Mouse (Mus musculus): ENCODE measurements at regions not wholly inside any gene's neighbourhood (a gene's known extent, or its start where the extent isn't known, plus 50 kb on each side); places are given as distances from the start of the nearest gene placed in this dataset.

DNA sequence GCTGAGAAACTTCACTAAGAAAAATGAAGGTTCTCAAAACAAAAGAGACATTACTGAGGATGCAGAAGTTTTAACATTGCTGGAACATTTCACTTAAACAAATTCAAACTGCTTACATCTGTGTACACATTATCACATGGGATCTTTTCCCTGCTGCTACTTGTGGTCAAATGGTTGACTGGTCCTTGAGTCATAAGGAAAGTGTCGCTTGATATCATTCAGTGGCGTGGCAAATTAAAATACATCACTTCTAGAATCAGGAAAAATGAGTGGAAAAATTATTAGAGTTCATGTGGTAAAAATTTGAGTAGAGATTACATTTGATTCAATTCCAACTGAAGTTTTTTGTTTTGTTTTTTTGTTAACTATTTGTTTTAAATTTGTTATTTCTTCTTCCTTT is 420.2 kb upstream of the Adgrl2 start:
- DNase-seq = no peak

DNA sequence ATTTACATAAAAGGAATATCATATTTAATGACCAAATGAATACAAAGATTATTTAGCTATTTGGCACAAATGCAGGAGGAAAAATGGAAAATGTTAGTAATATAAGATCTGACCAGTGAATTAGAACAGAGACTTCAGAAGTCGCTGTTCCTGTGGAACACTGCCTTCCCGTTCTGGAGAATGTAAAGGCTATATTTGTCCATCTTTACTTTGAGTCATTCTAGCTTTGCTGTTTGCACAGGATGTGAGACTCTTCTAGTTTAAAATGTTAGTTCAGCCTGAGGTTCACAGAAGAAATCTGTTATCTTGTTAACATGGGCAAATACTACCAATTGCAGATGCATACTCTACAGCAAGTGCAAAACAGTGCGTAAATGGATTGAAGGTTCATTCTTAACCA is 418.5 kb upstream of the Adgrl2 start:
- DNase-seq = no peak

DNA sequence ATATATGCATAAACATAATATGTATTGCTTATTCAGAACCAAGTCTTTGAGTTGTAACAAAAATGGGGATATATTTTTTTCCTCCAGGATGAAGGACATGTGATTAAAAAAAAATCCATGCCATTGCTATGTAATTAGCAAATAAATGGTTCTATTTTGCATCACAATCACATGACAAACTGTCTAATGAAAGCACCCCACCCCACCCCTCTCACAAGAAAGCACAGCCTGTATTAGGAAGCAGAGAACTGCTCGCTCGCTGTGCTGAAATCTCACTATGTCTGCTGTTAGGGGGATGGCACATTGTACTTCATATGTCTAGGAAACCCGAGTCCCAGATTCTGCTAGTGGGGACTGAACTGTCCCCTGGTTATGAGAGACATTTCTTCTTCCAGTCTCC is 415.5 kb upstream of the Adgrl2 start:
- no peak for DNase-seq

DNA sequence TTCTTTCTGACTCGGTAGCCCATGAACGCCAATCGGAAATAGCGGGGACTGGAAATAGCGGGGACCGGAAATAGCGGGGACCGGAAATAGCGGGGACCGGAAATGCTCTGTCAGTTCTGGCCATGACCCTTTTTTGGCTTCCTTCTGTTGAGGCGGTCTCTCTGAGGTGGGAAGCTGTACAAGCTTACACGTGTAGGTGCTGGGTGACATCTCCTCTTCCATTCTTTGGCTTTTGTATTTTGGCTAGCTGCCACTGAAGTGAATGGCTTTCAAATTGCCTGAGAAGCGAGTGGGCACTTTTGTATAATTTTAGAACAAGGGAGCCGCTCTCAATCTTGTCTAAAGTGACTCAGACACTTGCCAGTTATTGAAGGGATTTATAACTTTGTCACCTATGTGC is 414.3 kb upstream of the Adgrl2 start:
- DNase-seq = no peak

DNA sequence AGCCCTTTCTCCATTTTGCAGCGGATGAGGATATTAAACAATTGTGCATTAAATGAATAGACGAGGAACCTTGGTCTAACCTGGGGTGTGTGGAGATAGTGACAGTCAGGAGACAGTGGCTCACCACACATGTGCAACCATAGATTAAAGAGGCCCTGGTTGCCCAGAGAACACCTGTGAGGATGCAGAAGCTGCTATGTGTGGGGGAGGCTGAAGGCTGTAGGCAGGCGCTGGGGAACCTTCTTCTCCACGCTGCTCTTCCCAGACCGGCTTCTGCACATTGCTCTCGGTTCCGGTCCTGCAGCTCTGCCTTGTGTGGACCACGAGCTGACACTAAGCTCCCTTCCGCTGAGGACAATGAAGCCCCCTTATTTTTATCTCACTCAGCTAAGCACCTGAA is 412.1 kb upstream of the Adgrl2 start:
- no peak for DNase-seq

DNA sequence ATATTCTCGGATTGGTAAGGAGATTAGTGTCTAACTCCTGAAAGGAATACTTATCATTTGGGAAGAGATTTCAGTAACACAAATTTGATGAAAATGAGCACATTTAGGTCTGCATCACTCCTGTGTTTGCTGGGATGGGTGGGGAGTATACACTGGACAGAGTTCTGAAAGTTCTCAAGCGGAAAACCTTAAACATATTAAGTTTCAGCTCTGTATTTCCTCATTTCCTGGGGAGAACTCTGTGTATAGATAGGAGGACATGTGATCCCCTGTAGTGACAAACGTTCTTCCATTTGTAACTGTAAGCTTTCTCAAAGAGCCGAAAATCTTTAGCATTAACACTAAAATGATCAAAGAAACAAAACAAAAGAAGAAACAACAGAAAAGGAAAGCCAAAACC is 404.7 kb upstream of the Adgrl2 start:
- DNase-seq = no peak

DNA sequence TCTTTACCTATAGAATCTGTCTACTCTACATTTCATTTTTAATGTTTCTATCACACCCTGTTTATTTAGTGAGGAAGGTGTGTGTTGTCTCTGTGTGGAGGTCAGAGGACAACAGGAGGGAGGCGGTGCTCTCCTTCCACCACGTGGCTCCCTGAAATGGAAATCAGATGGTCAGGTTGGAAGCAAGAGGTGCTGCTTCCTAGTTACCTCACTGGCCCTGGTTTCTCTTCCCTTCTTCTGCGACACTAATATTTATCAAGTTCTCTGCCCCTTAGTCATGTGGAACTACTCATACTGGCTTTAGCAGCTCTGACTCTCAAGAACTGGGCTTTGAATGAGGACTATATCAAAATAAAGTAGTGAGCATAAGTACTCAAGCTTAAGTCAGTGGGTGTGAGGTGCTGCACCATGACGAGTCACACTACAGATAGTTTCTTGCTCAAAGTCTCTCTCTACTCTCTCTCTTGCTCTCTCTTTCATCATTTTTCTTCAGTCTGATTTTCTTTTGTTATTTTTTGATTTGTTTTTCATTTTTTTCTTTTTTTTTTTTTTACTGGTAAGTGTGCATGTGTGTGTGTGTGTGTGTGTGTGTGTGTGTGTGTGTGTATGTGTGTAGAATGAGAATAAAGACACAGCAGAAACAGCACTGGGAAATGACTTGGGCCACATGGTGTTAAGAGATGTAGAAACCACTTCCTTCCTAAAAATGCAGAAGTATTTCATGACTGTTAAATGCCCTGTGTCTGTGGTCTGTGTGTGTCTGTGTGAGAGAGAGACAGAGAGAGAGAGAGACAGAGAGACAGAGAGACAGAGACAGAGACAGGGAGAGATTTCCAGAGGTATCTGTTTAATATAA is 403.2 kb upstream of the Adgrl2 start:
- no peak for DNase-seq

DNA sequence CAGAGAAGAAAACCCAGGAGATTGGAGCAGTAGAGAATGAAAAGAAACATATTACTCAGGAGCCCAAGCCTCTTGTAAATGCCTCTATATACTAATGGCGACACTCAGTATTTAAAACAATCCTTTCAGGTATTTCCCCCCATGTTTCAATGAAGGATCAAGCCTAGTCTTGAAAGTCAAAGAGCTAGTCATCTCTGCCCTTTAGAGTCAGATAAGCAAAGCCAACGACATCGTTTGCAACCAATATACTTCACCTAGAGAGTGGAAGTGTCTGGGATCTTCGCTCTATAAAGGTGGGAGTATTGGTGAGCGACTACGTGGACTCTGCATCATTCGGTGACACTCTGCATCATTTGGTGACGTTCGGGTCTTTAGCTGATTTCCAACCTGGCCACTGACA is 401.8 kb upstream of the Adgrl2 start:
- no peak for DNase-seq

DNA sequence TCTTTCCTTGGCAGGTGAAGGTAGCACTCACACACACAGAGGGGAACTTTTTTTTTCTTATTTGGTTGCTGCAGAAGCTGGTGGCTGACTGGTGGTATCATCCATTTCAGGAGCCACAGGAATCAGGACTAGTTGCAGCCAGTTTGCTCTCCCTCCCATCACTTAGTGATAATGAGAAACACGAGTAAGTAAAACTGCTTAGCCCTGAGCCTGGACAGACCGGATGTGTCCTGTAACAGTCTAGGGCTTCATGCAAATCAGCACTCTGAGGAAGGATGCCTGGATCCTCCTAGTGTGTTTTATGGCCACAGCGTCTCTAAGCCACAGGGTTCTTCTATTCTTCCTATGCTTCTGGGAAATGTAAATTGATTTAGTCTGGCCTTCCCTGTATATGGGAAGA is 397.2 kb upstream of the Adgrl2 start:
- no peak for DNase-seq

DNA sequence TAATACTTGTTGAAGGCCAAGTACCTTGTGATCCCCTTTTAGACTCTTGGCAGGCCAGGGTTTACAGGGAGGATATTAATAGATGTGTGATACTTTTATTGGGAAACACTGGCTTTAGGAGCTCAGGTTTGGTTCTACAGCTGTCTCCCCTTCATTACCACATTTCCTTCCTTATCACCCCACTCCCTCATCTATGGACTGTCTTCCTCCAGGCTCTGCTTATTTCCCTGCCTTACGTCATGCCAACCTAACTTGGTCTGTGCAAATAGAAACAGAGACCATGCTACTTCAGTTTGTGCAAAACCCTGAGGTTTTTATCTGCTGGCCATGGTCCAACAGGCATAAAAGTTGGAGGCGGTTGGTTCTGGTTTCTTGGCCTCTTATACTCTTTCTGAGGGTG is 395.7 kb upstream of the Adgrl2 start:
- no peak for DNase-seq

DNA sequence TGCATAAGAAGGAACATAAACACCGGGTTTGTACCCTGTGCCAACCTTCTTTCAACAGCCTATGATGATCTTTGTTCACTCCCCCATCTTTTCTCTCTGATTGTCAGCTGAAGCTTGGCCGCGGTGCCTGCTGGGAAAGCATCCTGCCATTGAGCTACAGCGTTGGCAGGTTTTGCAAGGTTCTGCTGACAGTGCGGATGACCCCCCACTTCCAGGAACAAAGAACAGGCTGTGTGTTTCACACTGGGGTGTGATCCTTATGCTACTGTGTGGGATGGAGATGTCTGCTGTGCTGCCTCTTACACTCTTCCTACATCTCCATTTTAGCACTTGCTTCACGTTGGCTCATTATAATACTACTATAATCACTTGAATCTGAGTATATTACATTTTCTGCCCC is 395.0 kb upstream of the Adgrl2 start:
- no peak for DNase-seq

DNA sequence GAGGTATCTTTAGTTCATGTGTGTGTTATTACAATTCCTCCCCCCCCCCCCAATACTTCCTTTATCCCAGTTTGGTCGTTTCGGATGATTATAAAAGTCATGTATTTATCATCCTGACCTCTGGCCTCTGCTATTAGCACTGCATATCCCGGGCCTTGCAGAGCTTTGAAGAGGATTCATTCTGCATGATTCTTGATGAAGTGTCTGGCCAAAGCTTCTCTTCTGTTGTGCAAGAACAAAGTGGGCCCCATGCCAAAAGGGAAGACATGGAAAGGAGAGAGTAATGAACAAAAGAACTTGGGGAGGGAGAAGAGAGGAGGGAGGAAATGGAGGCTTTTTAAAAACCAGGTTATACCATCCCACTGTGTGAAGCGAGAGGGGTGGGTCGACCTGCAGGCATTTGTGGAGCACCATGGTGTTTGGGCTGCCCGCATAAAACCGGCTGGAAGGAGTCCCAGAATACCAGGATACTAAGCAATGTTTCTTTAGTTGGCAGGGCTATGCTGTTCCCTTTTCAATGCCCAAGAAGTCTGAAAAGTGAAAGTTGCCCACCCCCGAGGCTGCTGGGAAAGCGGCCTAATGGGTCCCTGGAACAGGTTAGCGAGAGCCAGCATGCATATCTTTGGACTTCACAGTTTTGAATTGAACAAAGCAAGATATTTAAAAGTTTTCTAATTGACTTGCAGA is 391.3 kb upstream of the Adgrl2 start:
- DNase-seq = peak; percentile 82

DNA sequence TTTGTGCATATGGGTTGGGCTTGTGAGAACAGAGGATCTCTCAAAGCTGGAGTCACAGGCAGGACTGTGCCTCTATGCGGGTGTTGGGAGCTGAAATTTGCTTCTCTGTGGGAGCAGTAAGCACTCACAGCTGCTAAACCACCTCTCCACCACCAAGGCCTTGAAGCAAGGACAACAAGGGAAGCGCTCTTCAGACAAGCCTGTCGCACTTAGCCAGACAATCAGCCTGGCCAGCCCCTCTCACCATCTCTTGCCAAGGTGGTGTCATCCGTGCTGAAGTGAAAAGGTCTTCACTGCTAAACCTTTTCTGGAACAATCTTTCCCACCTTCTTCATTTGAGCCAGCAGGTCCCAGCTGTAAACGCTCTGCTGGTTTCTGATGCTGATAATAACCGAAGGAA is 390.7 kb upstream of the Adgrl2 start:
- no peak for DNase-seq

DNA sequence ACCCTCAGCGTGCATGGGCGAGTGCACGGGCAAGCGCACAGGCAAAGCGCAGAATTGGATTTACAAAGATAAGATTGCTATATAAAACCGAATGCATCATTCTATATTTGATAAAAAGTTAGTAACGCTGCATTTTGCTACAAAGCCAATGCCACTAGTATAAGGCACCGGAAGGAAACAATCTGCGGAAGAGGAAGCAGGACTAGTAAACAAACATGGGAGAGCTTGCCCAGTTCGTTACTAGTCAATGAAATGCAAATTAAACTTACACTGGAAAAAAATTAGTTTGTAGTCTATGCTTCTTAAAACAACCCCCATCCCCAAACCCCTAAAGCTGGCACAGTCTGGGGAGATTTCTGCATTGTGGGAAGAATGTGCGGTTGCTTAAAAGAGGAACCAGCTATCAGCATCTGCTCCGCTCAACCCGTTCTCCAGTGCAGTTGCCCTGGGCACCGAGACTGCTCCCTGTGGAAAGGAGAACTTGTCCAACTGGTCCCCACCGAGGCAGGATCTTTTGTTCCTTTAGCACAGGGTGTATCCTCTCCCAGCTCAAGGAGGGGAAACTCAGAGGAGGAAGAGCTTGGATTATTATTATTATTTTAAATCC is 389.6 kb upstream of the Adgrl2 start:
- DNase-seq = no peak

DNA sequence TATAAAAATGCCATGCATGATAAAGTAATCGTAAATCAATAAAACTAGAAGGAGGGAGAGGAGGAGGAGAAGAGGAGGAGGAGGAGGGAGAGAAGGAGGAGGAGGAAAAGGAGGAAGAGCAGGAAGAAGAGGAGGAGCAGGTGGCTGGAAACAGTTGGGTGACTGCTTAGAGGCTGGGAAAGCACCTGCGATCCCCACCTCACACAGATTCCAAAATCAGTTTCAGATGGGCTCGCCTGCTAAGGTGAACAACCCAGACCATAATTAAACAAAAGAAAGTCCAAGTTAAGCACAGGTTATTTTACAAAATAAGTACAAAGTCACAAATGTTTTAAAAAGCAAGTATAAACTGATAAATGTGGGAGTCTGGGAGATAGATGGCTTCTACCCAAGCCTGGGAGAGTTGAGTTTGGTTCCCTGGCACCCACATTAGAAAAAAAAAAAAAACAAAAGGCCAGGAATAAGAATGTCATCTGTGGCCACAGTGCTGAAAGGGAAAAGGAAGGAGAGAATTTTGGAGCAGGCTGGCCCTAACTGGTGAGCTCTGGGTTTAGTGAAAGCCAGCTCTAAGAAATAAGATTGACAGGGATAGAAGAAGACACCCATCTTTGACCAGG is 389.0 kb upstream of the Adgrl2 start:
- no peak for DNase-seq

DNA sequence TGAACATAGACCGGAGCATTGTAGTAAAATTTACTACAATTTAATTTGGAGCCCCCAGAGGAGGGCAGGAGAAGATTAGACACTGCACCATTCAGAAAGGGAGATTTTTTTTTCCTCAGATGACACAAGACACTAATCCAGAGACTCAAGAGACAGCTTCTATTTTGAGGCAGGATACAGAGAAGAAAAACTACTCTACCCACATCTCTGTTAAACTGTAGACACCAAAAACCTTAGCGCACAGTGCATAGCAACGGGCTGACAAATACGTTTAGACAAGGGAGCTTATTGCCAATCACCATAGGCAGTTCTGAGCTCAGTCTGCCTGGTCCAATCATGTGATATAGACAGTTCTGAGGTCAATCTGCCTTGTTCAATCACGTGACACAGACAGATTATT is 381.1 kb upstream of the Adgrl2 start:
- DNase-seq = no peak

DNA sequence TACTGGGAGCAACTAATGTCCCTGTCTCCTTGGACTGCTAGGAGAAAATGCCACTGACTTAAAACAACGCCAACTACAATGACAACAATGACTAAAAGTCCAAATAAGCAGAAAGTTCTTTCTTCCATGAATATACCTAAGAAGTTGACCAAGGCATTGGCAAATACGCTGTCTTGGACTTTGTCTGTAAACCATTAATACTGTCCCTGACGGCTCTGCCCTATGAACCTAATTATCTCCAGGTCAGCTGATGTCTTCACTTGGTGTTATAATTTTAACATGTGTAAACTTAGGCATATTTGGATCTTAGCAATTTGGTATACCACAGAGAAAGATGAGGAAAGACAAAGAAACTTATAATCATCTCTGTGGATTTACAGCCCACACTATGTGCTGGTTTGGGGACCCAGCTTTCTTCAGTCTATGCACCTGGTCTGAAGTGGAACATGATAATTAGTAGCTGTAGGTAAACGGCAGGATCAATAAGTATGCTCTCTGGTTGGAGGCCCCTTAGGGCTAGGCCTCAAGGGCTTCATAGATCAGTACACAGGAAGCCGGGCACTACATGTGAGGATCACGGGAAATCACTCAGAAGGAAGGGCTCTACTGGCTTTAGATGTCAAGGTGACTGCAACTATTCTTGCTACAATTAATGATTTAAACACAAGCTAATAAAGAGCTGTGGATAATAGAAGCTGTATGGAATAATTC is 380.3 kb upstream of the Adgrl2 start:
- no peak for DNase-seq

DNA sequence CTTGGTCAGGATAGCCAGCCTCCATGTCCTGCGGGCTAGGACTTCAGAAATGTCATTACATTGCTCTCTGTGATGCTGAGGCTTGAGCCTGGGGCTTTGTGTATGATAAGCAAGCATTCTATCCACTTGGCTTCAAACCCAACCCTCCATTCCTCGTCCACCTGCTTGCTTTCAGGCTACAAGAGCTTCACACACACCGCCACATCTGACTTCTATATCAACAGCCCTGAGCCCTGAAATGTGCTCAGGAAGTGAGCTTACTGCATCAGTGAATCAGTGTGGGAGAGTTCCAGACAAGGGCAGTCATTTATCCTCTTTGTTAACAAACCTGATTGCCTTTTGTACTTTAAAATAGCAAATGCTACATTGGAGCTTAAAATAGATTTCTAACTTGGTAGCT is 377.5 kb upstream of the Adgrl2 start:
- no peak for DNase-seq

DNA sequence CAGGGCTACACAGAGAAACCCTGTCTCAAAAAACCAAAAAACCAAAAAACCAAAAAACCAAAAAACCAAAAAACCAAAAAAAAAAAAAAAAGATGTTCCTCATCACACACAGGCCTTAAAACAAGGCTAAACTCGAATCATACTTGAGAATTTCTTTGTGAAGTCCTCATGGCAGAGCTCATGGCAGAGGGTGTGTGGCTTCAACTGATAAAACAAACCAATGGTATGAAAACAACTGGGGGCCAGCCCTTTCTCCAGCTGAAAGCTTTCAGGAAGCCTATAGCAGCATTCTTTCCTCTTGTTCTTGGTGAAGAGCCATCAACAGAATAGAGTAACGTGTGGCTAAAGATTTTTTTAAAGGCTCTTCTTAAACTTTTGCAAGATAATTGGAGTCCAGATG is 369.8 kb upstream of the Adgrl2 start:
- DNase-seq = no peak

DNA sequence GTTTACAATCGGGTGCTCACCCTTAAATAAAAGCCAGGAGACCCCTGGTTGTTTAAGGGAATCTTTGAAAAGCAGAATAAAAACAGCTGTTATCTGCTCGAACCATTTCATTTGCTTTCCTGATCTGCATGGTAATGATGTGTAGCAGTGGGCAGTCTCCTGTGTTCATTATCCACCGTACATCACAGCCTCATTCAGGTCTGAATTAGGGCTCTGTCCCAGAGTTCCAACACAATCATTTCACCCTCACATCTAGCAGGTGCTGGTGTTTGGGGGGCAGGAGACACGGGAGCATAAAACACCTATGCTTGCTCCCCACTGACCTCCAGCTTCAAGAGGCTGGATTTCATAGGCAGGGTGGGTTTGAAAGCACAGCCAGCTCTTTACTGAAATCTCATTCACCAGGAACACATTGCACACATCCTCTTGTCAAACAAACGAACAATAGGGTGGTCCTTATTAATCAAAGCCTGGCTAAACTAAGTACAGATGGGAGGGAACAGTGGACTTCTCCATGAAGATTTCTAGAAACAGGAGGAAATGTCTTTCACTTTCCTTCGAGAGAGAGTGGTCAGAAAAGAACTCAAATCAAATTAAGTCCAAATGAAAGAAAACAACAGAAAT is 368.3 kb upstream of the Adgrl2 start:
- DNase-seq = peak; percentile 27

DNA sequence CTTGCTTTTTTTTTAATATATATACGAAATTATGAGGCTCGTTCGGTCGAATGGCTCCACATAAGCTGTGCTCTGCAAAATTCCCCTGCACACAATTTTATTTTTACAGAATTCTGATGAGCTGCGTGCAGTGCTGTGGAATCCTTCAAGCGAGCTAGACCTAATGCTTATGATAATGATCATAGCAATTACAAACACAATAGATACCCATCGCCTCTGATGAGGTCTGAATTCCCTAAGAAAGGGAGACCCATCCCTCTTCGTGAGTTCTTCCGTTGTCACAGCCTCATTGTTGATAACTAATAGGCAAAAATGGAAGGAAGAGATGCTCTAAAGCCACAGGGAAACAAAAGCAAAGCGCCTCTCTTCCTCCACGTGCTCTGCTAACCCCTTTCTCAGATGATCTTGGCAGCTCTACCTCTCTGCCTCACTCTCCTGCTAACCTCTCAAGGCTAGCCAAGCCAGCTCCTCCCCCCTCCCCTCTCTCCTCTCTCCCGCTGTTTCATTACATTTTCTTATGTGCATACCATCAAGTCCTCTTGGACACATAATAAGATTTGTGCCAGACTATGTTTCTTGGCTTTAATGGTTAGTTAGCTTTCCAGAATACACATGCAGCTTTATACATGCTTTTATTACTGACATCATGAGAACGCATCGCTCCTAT is 367.7 kb upstream of the Adgrl2 start:
- no peak for DNase-seq

DNA sequence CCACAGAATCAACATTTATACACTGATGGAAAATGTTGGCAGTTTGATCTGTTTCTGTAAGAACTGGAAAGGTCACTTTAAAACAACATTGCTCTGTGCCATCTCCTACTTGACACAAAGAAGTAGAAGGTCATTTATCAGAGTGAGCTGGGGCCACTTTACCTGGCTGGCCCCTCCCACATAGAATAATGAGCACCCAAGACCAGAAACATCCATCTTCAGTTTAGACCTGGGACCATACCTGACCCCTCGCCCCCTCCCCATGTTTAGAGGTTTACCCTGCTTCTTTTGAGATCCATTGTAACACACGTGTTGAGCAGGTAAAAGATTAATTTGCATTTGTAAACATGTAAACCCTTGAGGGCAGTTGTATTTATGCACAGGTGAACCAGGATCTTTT is 366.8 kb upstream of the Adgrl2 start:
- no peak for DNase-seq

All from lung, postnatal 10 days (tissue).